Mouse (Mus musculus) cerebellum, adult 18-20 months (tissue): ENCODE results near the gene Hdac7.

Experiments used
- DNase-seq, 2 experiments: peaks; one replicate each; pipeline ENCODE4 v3.0.0; 2021

Gene Hdac7

DNA sequence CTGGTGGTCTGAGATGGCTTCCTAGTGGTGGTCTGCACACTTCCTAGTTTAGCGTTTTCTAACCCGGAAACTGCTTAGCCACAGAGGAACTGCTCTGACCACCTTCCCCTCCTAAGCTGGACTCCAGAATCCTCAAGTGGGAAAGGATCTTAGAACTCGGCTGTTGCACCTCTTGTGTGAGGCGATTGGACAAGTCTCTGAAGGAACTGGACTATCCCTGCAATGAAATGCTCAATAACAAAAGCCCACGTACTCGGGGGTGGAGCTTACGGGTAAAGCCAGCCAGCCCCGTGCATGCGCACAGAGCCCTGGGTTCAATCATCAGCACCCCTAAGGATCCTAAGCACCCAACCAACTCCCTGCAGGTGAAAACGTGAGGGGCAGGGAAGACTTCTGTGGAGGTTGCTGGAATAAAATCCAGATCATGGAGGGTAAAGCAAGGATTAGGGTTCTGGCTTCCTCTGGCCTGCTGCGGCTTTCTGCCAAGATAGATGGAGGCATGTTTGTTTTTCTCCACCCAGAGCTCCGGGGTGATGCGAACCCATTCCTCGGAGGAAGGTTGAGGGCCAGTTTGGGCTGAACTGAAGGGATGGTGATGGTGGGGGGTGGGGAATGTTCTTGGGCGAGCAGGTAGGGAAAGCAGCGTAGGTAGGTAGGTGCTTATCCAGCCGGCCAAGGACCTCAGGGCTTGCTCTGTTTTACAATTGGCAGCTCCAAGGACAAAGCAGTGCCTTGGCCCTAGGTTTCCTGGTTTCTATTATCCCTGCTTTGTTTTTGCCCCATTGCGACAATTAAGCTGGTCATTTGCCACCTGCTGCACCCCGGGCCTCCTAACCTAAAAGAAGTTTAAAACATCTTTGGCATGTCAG, 56.3 kb downstream of the Hdac7 start:
- no peak for DNase-seq

DNA sequence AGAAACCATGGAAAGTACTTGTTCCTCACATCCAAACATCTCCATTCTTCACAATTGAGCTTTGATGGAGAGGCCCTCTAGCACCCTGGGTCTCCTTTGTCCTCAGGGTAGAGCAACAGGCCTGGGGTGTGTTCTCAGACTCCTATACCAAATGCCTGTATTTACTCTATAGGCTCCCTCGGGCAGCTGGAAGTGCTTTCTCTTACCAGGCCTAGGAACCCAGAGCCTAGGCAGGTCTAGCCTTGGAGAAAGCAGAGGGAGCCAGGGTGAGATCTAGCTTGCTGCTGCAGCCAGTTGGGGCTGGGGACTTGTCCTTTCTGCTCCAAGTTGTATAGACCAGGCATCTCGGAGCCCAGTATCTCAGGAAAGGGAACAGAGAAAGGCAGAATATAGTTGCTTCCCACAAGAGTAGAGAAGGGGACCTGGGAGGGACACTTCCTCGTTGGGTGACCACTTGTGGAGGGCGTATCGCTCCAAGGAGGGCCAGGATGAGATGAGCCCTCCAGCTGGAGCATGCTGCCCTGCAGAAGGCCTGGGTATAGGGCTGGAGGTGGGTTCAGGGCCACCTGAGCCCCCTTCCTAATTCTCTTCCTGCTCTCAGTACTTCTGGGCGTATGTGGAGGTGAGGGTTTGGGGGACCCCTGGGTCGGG, 57.0 kb downstream of the Hdac7 start:
- no peak for DNase-seq

DNA sequence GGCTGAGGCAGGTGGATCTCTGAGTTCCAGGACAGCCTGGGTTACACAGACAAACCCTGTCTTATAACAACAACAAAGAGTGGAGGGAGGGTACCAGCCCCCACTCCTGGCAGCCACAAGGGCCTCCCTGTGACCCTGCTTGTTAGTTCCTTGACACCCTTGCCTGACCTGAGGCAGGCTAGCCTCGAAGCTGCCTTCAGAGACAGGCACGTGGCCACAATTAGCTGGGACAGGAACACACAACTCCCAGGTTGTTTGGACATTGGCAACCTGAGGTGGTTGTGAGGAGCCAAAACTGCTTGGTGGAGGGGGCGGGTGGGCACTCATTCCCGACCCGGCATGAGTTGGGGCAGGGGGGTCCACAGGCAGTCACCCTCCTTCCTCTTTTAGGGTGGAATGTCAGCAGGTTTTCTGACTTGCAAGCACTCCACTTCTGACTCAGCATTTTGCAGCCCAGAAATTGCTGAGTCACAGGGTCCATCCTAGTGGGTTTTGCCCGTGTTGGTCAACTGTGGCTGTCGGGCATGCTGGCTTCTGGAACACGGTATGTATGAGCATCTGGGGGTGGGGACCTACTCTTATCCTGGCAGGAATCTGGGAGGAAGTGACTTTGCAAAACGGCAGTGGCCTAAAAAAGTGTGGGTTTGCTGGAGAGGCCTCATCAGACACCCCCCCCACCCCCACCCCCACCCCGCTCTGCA, 57.7 kb downstream of the Hdac7 start:
- DNase-seq, result no peak

DNA sequence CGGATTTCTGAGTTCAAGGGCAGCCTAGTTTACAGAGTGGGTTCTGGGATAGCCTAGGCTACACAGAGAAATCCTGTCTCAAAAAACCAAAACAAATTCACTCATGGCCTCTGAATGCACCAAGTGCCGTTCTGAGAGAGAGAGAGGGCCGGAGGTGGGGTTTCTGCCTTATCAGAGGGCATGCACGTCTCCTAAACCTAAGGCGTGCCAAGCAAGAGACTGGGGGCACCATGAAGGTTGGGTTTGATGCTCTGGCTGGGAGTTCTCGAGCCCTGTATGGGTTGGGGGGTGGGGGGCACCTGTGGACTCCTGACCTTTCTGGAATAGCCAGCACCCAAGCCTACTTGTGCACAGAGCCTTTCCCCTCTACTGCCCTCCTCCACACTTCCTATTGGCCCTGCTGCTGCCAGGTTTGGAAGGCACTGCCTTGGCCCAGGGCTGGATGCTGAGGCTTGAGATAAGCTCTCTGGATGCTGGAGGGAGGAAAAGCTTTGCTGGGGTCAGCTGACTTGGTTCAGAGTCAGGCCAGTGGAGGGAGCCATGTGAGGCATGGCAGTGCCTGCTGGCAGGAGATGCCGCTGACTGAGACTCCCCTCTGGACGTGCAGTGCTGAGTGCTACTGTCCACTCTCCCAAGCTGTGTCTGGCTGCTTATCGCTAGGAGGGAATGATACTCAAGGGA, 58.4 kb downstream of the Hdac7 start:
- DNase-seq, result peak; percentile 45 to 62

DNA sequence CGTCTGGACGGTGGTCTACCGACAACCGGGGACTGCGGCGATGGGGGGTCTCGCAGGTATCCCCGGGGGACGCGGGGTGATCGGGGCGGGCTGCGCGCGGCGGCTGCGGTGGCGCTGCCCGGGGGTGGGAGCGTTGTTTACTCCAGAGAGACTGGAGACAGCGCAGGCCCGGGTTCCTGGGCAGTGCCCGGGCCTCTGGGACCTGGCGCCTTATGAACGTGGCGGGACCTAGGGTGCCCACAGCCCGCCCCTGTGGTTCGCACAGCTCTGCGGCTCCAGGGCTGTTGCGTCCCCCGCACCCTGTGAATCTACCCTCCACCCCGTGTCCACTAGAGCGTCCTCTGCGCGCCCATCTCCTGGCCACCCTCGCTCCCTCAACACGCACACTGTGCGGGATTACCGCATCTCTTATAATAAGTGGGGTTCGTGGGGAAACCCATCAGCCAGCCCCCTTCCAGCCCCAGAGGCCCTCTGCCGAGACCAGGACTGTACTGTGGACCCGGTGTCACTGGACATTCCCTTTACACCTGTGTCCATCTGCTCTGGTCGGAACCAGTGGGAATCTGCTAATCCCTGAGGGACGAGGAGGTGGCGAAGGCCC, 59.6 kb downstream of the Hdac7 start:
- peak in 1 of 2 experiments; percentile 58 for DNase-seq

DNA sequence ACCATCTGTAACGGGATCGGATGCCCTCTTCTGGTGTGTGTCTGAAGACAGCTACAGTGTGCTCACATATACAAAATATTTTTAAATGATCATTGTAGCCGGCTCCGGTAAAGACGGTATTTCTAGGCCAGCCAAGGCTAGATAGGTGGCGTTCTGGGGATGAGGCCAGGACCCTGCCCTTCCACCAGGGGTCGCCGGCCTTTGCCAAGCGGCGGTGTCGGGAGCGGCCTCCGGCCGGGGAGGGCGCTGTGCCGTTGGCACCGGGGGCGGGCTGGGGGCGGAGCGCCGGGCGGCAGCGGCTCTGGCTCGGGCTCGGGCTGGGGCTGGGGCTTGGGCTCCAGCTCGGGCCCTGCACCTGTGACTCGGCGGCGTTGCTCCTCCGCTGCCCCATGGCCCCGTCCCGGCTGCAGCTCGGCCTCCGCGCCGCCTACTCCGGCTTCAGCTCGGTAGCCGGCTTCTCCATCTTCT, 60.2 kb downstream of the Hdac7 start:
- peak; percentile 90 to 95 for DNase-seq

DNA sequence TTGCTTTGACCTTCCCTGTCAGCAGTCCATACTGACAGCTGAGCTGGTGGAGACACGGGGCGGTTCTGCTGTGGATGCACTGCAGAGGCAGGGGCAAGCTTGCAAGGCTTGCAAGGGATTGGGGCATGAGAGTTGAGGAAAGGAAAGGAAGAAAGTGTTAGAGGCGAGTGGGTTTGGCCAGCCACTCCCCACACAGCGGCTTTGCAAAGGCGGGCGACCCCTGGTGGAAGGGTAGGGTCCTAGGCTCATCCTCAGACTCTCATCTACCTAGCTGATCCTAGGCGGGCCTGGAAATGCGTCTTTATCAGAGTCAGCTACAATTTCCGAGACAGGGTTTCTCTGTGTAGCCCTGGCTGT, 61.6 kb downstream of the Hdac7 start:
- peak in 1 of 2 experiments; percentile 47 for DNase-seq

DNA sequence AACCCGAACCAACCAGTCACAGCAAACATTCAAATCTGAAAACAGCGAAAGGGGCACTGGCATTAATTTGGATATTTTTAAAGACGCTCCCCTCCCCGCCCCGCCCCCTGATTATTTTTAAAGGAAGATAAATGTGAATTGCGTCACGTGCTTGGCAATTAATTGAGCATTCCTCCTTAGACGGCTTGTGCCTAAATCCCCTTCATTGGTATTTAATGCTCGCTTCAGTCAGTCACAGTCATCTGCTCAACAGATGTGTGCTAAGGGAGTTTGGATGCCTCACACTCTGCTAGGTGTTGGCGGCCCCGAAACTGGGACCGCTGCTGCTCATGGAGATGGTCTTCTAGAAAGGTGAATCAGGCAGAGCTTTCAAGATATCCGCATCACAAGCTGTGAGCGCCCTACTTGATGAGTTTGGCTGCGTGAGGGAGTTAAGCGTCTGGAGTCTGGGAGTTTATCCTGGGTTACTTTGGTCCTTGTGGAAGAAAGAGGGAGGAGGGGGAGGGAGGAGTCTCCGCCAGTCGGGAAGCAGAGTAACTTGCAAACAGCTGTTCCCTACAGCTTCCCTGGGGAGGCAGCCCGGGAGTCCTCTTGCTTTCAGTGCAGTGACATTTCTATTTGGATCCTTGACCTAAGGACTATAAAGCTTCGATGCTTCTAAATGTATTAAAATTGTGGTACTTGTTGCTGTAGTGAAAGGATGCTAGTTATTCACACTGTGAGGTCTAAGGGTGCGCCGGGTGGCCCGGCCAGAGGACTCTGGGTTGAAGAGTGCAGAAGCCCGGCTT, 62.1 kb downstream of the Hdac7 start:
- no peak for DNase-seq

DNA sequence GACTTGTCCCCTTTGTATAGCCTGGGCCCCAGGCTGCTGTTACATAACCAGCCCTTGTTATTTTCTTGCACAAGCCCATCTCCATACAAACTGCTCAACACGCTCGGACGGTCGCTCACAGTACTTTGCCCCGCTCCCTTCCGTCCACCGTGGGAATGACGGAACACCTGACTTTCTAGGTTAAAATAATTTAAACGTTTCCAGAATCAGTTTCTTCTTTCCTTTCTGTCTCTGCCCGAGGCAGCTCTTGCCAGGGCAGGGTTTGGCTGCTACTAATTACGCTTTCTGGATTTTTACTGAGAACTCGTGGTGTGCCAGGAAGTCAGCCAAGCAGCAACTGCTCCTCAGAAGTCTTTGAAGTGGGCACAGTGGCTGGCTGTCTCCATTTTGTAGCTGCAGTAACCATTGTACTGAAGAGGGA, 63.7 kb downstream of the Hdac7 start:
- DNase-seq, result no peak

DNA sequence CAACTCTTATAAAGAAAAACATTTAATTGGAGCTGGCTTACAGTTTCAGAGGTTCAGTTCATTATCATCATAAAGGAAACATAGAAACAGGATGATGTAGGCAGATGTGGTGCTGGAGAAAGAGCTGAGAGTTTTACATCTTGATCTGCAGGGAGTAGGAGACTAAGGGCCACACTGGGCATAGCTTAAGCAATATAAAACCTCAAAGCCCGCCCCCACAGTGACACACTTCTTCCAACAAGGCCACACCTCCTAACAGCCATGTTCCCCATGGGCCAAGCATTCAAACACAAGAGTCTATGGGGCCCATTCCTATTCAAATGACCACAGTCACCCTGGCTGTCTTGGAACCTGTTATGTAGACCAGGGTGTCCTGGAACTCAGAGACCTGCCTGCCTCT, 64.7 kb downstream of the Hdac7 start:
- DNase-seq, result no peak

DNA sequence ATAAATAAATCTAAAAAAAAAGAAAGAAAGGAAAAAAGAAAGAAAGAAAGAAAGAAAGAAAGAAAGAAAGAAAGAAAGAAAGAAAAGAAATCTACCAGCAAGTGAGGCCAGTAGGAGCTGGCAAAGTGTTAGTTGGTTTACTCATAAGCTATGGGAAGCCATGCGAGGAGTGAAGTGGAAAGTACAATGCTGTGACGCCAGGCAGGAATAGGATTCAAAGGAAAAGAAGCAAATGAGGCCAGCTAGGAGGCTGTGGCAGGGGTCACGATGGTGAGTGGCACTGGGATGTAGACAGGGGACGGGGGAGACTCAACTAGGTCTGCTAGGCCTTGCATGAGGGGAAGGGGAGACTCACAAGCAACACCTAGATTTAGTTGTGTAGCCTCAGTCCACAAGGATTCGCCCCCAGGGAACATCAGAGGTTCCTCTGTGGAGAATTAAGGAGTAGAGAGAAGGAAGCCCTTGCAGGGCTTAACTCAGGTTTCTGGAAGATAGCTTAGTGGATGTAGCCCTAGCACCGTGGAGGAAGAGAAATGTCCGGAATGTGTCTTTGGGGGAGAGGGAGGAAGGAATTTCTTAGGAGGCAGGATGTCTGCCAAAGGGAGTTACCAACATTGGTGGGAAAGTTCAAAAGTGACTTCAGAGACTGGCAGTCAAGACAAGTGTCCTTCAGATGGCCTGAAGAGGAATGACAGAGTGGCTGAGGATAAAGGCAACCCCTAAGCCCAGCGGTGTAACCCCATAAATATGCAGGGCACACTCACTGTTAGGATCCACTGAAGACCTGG, 65.8 kb downstream of the Hdac7 start, which contains the start of gene Slc48a1:
Gene Slc48a1 (plus strand): TSS at position 210 of the 788 bp plus-strand sequence.
- no peak for DNase-seq

DNA sequence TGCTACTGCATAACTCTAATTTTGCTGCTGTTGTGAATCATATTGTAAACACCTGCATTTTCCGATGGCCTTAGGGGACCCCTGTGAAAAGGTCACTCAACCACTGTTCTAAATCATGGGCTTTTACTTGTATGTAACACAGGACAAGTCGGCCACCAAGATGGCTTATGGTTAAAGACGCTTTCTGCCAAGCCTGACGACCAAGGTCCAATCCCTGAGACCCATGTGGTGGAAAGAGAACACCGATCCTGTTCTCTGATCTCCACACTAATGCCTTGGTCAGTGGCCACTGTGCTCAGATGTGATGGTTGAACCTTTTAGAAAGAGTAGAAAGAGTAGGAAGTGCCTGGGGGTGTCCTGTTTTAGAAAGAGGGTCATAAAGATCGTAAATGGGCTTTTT, 67.4 kb downstream of the Hdac7 start:
- no peak for DNase-seq

DNA sequence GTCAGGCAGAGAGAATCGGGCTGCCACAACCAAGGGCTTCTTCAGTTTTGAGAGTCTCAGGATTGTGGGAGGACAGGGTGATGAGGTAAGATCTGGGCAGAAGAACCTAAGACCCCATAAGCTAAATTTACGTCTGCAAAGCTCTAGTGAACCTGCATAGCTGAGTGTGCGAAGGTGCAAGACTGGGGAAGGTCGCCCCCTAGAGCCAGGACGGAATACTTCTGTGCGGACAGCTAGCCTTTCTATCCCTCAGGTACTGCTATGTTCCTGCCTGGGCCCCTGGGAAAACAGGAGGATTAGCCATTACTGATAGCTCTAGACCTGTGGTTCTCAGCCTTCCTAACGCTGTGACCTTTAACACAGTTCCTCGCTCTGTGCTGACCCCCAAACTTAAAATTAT, 67.8 kb downstream of the Hdac7 start:
- peak; percentile 77 to 79 for DNase-seq

DNA sequence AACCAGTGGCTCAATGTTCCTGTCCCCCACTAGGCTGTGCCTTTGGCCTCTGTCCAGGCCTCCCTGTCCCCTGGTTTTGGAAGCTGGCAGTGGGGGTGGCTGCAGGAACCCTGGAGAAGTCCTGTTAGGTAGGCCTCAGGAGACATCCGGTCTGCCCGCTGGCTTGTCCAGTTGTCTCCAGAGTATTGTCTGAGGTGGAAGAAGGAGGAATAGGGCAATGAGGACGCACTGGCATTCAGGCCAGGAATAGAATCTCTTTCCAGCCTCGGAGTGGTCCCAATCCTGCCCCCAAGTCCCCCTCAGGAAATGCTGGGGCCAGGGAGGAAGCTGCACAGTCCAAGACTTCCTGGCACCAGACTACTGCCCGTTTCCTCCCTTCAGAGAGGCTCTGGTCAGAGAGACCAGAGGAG, 70.3 kb downstream of the Hdac7 start:
- DNase-seq, result no peak

DNA sequence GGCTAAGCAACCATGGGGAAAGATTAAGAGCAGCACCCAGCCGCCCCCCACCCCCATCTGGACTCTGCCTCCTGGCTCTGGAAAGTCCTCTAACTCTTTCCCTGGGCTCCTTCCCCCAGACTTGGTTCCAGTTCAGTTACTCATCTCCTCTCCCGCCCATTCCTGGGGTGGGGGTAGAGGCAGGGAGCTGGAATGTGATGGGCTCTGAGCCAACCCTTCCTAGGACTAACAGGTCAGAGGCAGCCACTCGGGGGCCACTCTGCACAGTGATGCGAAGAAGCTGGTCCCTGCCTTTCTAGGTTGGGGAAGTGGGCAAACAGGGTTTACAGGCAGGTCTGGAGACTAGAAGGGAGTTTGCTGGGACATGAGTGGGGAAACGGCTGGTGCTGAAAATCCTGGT, 71.2 kb downstream of the Hdac7 start:
- DNase-seq, result no peak

DNA sequence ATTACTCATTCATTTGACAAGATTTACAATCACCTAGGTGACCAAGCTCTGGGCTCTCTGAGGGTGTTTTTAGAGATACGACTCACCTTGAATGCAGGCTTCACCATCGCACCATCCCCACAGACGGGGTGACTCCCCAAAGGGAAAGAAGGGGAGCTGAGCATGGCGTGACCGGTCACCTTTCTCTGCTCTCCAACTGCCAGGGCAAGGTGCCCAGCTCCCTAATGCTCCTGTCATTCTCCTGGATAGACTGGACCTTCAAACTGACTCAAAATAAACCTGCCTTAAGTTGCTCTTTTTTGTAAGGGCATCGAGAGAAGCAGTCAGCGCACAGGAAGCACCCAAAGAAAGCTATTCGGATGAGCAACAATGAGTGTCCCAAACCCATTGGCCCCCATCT, 74.0 kb downstream of the Hdac7 start:
- no peak for DNase-seq

DNA sequence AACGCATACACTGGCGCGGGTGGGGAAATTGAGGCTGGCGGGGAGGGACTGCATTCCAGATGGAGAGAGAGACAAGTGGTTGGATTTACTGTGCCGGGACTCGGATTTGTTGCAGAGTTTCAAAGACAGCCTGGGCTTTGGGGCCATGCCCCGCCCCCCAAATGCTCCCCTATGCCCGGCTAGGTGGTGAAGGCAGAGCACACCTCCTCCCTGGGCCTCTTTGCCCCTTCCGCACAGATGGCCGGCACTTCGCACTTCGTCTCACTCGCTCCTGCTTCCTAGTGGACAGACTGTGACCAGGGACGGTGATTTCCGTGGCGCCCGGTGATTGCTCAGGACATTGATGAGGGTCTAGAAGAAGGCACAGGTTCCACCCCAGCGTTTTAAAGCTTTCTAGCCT, 76.1 kb downstream of the Hdac7 start:
- peak in 1 of 2 experiments; percentile 25 for DNase-seq

DNA sequence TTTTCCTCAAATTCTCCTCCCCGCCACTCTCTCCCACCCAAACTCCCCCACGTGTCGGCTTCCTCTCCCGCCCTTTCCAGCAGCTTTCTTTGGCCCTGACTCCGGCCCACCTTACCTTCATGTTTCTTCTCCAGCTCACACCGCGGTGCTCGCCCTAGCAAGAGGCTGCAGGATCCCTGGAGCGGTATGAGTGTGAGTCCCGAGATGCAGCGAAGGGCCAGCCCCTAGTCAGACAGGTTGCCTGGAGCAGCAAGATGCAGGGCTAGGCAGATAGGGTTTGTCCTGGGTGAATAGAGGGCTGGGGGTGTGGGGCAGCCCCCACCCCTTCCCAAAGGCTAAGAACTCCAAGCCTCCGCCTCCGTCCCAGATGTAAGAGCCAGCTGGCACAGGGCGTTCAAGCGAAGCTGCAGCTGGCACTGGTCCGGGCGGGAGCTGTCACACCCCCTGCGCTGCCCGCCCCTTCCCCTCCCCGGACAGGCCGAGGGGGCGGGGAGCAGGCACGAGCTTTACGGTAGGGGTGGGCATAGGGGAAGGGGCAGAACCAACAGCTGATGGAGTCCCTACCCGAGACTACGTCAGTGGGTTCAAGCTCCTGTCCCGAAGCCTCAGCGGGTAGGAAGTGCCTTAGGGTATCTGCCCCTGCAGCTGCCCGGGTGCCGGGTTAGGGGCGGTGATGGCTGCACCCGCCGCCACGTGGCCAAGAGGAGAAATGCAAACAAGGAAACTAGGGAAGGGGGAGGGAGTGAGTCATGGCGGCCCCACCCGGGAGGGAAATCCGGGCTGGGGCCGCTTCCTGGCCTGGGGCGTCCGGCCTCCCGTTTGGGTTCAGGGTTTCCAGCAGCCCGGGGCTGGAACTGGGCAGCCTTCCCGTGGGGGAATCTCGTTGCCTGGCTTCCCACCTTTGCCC, 76.8 kb downstream of the Hdac7 start, which contains the start of gene Rapgef3:
Gene Rapgef3 (minus strand): TSS at position 693 of the 907 bp plus-strand sequence.
- peak; percentile 56 to 62 for DNase-seq

DNA sequence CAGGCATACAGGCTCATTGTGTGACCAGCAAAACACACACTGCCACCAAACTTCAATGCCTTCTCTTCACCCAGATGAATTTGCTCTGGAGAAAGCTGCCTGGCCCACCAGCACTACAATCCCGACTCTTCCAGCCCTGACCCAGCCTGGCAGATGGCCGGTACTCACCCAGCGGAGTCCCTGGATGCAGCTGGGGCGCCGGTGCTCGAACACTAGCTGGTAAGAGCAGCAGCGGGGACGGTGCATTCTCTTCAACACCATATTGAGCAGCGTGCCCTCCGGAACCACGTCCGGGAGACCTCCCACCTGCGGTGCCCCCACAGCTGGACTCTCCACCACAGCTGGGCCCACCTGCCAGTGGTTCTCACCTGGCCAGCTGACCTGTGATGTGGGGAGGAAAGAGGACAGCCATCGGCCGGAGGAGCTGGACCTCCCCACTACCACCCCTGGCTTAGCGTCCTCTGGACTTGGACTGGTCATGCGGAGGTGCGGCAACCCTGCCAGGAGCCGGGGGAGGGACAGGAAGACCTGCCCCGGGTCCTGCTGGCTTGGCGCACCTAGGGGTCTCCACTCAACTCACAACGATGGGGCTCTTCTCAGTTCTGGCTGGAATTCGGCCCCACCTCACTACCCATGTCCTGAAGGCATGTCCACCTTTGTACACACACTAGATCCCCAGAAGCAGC, 77.6 kb downstream of the Hdac7 start:
- peak in 1 of 2 experiments; percentile 6 for DNase-seq
